Mouse (Mus musculus) thymus, adult 18-20 months (tissue): Measurements from ENCODE around the gene Lrrc45.

Source experiments
- DNase-seq, 2 experiments: peaks; one replicate each; pipeline ENCODE4 v3.0.0; 2022; ENCODE audit warnings: mixed read lengths in 2 of 2

Gene Lrrc45

GRCm38 (mm10) chr11:120704486-120705325, 9.0 kb upstream of the Lrrc45 start:
- DNase-seq = no peak

- DNase-seq = no peak
These were observed 7.6 kb upstream of the Lrrc45 start for GRCm38 (mm10) chr11:120706120-120706519.

- DNase-seq = no peak
These were observed 6.5 kb upstream of the Lrrc45 start for GRCm38 (mm10) chr11:120707225-120707624.

GRCm38 (mm10) chr11:120707969-120708368, 5.8 kb upstream of the Lrrc45 start:
- no peak for DNase-seq

- DNase-seq = no peak
These were observed 4.2 kb upstream of the Lrrc45 start for GRCm38 (mm10) chr11:120709551-120709950.

GRCm38 (mm10) chr11:120710672-120711071, 3.1 kb upstream of the Lrrc45 start:
- DNase-seq = no peak

- no peak for DNase-seq
These were observed 1.6 kb upstream of the Lrrc45 start for GRCm38 (mm10) chr11:120711980-120712604.

- DNase-seq = peak in 1 of 2 experiments; percentile 50
These were observed 755 bp upstream of the Lrrc45 start for GRCm38 (mm10) chr11:120712771-120713568.

- DNase-seq = no peak
These were observed 821 bp downstream of the Lrrc45 start for GRCm38 (mm10) chr11:120714546-120714945.

GRCm38 (mm10) chr11:120715131-120715530, 1.4 kb downstream of the Lrrc45 start:
- DNase-seq = no peak

- no peak for DNase-seq
These were observed 5.5 kb downstream of the Lrrc45 start for GRCm38 (mm10) chr11:120719242-120719641.

GRCm38 (mm10) chr11:120719841-120720376, 6.2 kb downstream of the Lrrc45 start:
- no peak for DNase-seq

- peak; percentile 75 to 80 for DNase-seq
These were observed 6.7 kb downstream of the Lrrc45 start for GRCm38 (mm10) chr11:120720450-120720849.

- no peak for DNase-seq
These were observed 7.7 kb downstream of the Lrrc45 start, which contains the start of gene Rac3 for GRCm38 (mm10) chr11:120721124-120722066. Gene Rac3 (plus strand): TSS chr11:120721470.

- DNase-seq = no peak
These were observed 8.4 kb downstream of the Lrrc45 start for GRCm38 (mm10) chr11:120722067-120722630.

- DNase-seq = no peak
These were observed 9.1 kb downstream of the Lrrc45 start for GRCm38 (mm10) chr11:120722761-120723382.

GRCm38 (mm10) chr11:120723509-120723908, 9.8 kb downstream of the Lrrc45 start:
- no peak for DNase-seq

GRCm38 (mm10) chr11:120726243-120727168, 12.8 kb downstream of the Lrrc45 start:
- DNase-seq = no peak

- peak in 1 of 2 experiments; percentile 42 for DNase-seq
These were observed 13.4 kb downstream of the Lrrc45 start, which contains the start of gene Dcxr for GRCm38 (mm10) chr11:120727169-120727527. Gene Dcxr (minus strand): TSS chr11:120727281.

GRCm38 (mm10) chr11:120727564-120727963, 13.8 kb downstream of the Lrrc45 start:
- DNase-seq = no peak
